Mouse (Mus musculus): ENCODE data around the gene Ece1.
A peak's percentile ranks its signal among the peaks of the same experiment; 100 is the strongest.

Ece1 gene

DNA sequence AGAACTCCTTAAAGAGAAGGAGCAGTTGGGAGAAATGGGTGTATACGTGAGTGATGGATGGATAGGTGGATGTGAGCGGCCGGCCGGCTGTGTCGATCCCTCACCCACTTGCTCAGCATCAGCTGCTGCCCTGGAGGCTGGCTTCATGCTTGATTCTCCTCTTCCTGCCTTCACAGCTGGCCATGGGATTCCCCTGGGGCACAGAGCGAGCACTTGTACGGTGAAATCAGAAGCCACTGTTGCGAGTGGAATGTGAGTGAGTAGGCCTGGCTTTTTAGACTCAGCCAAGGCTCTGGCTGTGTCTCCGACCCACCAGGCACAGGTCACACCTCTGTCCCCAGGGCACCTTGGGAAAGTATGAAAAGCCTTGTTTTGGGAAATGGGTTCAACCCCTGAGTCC, 20.6 kb downstream of the Ece1 start:
- no peak for DNase-seq (ENCODE audit: low read depth, low spot score)

DNA sequence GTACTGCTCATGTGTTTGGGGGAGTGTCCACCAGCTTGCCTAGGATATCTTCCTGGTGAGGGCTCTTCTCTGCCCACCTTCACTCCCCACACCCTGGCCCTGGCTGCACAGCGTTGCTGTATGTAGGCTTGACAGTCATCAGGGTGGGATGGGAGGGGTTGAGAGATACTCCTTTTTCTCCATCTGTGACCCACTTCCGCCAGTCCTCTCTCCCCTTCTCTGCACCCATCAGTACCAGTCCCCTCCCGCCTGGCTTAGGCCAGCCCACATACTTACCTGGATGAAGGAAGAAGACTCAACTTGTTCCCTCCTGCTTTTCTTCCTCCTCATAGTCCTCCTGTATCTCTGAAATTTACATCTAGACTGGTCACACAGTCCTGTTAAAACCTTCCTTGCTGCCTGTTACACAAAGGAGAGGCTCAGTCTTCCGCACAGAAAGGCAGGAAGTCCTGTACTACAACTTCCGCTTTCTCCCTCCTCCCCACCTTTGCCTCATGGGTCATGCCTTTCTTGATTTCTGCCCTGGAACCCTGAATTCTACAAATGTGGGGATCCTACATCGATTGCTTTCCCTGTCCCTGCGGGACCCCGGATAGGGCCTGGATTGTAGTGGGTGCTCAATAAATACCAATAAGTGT, 21.6 kb downstream of the Ece1 start:
- DNase-seq (ENCODE audit: low read depth, low spot score) = no peak

DNA sequence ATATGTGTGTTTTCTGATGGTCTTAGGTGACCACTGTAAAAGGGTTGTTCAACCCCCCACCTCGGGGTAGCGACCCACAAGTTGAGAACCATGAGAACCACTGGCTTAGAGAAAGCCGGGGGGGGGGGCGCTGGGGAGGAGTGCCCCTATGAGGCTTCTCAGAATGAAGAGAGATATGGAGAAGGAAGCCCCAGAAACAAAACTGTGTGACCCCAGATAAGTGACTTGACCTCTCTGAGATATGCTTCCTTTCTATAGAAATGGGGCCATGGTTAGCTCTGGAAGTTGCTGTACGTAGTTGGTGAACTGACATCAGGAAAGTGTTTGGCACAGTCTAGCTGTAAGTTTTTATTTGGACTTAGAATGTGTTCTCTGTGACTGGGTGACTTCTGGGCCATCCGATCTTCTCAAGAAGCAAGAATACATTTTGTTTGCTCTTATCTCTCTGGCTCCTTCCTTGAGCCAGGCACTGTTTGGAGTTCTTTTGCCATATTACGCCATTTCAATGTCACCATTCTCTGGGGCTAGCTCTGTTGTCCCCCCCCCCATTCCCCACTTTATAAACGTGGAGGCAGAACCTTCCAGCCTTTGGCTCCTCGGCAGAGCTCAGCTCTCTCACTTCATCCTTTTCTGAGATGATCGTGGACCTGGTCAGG, 25.4 kb downstream of the Ece1 start:
- no peak for DNase-seq (ENCODE audit: low read depth, low spot score)

DNA sequence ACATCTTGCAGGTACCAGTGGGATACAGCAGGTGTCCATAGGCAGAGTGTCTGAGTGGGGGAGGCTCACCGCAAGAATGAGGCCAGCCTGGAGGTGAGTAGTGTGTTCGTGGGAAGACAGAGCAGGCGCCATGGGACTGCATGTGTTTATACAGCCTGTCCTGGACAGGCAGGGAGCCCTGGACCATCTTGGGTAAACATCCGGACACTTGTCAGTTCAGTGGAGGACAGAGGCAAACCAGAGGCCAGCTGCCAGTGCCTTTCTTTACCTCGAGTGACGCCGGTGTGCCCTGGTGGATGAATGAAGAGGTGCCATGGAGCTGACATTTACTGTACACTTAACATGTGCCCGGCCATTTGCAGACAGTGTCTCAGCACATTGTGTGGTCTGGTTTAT, 26.0 kb downstream of the Ece1 start:
- no peak for DNase-seq (ENCODE audit: low read depth, low spot score)

DNA sequence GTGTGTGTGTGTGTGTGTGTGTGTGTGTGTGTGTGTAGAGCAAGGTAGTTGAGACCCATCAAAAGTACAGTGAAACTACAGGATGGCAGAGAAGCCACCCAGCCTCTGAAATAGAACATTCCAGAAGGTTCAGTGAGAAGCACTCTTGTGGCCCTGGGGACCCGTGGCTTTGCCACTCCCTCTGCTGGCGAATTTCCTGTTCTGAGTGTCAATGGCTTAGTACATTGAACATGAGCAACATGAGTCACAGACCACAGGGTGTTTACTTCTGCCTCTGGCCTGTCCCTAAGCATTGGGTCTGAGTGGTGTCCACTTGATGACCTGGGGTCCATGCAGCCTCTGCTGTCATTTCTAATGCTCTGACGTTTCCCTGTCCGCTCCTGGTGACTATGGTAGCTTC, 28.6 kb downstream of the Ece1 start:
- no peak for DNase-seq (ENCODE audit: low read depth, low spot score)

DNA sequence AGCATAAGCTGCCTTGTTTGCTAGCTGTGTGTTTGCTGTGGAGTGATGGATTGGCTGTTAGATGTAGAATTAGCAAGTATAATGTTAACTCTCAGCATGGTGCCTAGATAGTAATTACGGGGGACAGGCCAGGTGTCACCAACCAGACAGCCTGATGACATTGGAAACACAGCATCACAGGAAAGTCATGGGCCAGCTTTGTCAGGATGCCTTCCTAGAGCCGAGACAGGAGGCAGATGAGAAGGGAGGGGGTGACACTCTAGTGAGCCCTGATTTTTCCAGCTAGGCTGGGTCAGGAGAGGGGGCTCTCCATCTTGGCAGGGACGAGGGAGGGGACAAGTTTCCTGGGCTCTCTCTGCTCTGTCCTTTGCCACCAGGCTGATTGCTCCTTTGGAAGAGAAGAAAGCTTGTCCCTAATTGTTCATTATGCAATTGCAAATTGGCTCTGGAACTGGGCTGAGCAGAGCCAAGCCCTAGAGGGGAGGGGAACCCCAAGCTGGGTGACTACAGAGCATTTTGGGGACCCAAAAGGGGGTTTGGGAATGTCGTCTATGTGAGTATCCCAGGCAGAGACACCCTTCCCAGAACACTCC, 29.6 kb downstream of the Ece1 start:
- peak; percentile 72 for DNase-seq (ENCODE audit: low read depth, low spot score)

DNA sequence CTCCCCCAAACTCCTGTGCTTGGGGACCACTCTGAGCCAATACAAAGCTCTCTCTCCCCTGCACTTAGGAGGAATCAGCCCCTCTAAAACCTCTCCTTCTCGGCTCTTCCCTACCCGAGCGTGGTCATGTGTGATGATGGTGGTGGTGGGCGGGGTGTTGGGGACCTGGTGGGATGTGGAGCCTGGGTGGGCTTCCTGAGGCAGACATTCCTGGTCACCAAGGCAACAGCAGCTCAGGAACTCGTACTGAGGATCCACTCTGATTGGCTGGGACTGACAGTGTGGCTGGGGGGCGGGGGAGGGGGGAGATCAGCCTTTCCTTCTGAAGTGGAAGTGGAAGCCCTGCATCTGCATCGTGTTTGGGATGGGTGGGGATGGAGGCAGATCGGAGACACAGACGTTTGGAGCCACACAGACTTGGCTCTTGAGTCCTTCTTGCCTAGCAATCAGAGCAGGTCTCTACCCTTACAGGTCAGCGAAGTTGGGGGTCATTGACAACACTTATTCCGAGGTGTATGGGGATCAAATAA, 30.7 kb downstream of the Ece1 start:
- peak; percentile 73 for DNase-seq (ENCODE audit: low read depth, low spot score)

DNA sequence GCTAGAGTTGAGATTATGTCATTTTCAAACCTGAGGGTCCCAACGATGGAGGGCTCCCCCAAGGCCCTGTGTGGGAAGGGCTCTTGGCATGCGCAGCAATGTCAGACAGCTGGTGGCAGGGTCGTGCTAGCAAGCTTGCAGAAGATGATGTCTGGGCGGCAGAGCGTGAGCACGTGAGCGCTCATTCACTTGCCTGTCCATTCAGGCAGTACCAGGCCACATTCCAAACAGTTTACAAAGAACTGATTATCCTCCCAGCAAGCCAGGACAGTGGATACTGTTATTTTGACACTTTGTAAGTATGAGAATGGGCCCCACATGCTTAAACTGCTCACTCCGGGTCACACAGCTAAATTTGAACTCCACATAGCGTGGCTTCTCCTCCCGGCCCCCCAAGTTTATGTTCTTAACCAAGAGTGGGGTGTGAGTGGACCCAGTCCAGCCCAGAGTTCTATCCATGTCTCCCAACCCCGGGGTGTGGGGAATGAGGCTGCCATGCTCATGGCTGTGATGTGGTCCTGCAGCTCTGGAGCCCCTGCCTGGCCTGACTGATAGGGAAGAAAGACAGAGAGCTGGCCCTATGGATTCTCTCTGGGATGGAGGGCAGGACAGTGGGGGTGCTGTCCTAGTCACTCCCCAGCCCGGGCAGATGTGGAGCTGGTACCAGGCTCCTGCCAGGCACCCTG, 34.7 kb downstream of the Ece1 start:
- no peak for DNase-seq (ENCODE audit: low read depth, low spot score)

DNA sequence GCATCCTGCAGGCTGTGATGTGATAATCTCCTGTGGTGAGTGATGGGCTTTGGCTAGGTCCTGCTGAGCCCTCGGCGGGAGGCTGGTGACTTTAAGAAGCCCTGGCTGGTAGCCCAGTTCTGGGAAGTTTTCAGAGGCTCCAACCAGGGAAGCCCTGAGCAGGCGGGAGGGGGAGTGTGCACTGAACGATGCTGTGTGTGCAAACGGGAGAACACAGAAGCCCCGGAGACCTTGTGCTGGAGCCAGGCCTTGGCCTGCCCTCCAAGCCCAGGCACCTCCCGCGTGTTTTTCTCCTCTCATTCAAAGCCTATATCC, 35.2 kb downstream of the Ece1 start:
- DNase-seq (ENCODE audit: low read depth, low spot score) = peak; percentile 62

DNA sequence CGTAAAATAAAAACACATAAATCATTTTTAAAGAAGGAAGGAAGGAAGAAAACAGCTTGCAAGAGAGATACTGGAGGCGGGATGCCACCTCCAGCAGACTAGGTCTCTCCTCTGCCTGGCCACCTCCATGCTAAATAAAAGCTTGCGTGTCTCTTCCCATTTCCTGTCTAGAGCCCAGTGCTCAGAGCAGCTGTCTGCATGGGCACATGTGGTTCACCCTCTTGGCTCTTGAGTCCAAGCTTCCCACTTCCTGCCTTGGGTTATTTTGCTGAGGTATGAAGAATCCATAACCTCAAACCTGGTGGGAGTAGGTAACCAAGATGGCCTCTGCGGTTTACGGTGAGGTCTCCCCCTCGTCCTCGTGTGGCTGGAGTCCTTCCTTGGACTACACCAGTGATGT, 36.5 kb downstream of the Ece1 start:
- DNase-seq (ENCODE audit: low read depth, low spot score) = no peak

DNA sequence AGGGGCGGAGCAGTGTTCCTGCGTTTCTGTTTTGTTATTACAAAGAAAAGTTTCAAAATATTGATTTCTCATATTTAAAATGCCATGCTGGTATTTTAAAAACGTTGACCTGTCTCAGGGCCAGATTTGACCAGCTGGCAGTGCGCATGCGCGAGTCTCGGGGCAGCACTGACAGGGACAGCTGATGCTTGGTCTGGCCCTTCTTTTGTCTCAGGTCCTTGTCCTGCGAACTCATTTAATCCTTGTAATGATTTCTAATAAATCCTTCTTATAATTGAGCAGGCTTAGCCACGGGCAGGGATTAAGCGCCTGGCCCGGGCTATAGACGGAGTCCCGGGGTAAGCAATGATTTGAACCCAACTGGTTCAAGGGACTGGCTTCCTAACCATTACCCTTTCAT, 40.2 kb downstream of the Ece1 start:
- no peak for DNase-seq (ENCODE audit: low read depth, low spot score)

DNA sequence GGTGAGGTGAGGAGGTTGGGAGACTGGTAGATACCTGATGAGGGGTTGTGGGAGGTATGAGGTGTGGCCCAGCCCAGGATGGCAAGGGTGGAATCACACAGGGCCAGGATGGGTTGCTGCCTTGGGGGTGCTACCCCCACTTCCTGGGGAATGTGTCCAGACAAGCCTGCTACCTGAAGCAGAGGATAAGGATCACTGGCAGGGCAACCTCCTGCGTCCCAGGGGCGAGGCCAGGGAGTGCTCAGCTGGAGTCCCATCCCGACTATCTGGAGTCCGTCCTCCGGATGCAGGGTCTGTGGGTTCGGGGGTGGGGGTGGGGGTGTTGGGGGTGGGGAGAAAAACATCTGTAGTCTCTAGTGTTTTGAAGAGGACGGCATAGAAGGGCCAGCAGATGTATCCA, 40.8 kb downstream of the Ece1 start:
- DNase-seq (ENCODE audit: low read depth, low spot score) = no peak

DNA sequence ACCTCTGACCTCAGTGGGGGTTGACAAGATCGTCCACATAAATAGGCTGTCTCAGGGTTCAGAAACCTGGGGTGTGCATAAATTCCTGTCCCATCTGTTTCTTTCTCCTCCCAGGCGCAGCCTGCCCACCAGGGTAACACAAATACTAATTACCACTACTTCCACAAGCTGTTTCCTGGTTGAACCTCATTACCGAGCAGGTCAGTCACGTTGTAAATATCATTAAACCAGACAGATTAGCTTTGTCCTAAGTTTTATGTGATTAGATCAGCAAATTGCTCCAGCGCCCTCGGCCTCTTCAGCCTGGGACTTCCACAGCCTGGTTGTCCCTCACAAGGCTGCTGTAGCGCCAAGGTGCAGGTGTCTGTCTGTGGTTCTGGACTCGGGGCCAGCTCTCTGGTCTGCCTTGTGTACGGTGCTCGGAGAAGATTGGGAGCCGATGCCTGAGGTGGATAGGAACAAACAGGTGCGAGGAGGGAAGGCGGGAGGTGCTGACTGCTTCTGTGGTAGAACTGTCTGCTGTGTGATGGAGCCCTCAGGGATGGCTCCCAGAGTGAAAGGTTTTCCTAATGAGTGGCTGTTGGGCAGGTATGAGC, 43.0 kb downstream of the Ece1 start:
- DNase-seq (ENCODE audit: low read depth, low spot score) = no peak

DNA sequence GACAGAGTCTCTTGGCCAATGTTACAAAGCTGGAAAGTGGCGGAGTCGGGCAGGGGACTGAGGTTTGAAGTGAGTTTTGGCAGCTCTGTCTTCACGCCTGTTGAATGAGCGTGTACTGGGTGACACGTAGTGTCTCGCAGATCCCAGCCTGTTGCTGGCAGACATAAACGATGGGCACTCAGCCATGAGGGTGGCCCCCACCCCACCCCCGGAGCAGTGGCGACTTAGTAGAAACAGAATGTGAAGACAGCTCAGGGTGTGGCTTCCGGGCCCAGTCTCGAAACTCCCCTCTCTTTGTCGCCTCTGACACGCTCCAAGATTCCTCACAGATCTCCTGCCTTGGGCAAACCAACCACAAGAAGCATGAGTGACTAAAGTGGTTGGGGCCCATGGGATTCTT, 45.9 kb downstream of the Ece1 start:
- DNase-seq (ENCODE audit: low read depth, low spot score) = no peak

DNA sequence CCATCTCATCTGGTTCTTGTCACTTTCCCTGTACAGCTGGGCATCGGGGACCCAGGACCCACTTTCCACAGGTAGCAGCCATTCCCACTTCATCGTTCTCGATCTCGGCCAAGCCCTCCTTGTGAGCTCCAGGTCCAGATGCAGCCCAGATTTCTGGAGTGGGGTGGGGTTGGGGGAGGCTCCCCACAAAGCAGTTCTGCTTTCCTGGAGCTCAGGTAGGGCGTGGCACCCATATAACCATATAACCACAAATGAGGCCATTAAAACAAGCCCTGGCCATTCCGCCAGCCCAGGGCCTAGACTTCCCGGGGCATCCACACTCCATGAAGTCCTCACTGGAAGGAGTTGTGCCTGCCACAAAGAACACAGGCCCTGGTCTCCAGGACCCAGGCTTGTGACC, 46.5 kb downstream of the Ece1 start:
- no peak for DNase-seq (ENCODE audit: low read depth, low spot score)

DNA sequence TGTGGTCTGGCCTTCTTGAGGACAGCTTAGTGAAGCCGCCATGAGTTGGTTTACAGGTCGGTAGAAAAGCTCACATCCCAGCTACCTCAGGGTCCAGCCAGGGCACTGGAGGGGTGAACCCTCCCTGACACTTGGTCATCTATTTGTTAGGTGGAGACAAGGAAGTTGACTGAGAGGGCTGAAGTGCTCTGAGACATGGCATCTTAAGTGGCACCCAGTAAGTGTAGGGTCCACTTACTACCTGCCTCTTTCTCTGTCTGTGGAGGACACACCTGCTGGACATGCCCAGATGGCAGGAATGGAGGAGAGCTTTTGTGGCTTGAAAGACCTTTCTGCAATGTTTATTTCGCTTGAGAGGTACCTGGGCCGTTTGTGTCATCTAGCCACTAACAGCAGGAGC, 46.9 kb downstream of the Ece1 start:
- DNase-seq (ENCODE audit: low read depth, low spot score) = no peak

DNA sequence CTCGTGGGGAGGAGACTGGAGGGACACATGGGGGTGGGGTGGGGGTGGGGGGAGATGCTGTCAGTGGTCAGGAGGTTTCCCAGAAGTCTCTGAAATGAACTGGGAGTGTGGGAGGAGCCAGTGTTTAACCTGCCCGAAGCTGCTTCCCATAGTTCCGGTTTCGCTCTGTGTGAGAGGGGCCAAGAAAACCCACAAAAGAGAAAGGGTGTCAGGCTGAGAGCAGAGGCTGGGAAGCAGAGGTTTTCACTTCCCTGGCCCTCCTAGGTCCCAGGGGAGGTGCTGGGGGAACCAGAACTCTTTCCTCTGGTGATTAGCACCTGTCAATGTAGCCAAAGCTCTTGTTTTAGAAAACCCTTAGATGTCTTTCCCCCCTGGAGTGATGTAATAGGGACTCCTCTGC, 47.4 kb downstream of the Ece1 start:
- DNase-seq (ENCODE audit: low read depth, low spot score) = no peak

DNA sequence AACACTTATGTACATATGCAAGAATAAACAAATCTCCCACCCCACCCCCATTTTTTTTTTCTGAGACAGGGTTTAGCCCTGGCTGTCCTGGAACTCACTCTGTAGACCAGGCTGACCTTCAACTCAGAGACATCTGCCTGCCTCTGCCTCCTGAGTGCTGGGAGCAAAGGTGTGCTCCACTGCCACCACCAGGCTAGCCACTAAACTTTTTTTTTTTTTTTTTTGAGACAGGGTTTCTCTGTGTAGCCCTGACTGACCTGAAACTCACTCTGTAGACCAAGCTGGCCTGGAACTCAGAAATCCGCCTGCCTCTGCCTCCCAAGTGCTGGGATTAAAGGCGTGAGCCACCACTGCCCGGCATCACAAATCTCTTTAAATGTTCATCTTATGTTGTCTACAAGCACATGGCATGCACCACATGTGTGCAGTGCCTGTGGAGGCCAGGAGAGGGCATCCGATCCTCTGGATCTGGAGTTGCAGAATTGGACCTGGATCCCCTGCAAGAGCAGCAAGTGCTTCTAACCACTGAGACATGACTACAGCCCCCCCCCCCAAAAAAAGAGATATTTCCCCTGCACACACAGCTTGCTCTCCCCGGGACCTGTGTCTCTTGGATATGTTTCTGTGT, 48.5 kb downstream of the Ece1 start:
- DNase-seq (ENCODE audit: low read depth, low spot score) = no peak

DNA sequence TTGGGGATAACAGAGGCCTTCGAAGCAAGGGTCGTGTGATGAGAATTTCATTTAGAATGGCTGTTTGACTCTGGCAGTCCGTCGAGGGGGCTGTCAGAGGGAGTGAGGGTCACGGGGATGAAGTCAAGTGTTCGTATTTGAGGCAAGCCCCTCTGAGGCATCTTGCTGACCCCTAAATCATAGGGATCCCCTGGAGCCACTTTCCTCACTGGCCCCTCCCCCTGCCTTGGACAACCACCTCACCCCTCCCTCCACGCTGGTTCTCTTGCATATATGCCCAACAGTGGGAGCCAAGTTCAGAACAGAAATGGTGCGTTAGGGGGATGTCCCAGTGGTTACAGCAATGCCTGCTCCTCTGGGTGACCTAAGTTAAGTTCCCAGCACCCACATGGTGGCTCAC, 49.6 kb downstream of the Ece1 start:
- no peak for DNase-seq (ENCODE audit: low read depth, low spot score)

DNA sequence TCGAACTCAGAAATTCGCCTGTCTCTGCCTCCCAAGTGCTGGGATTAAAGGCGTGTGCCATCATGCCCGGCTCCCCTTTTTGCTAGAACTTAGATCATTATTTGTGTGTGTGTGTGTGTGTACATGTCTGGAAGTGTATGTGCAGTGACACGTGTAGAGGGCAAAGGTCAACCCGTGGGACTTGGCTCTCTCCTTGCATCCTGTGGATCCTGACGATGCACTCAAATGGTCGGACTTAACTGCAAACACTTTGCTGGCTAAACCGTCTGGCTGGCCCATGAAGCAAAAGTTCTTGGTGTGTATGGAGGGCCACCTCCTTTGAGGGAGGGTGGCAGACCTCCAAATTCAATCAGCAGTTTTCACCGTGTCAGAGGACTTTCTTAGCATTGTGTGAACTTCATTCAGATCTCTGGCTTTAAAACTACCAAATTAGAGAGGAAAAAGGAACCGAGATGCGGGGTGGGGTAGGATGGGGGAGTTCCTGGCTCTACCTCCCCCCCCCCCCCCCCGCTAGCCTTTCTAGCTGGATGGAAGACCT, 50.8 kb downstream of the Ece1 start:
- no peak for DNase-seq (ENCODE audit: low read depth, low spot score)

DNA sequence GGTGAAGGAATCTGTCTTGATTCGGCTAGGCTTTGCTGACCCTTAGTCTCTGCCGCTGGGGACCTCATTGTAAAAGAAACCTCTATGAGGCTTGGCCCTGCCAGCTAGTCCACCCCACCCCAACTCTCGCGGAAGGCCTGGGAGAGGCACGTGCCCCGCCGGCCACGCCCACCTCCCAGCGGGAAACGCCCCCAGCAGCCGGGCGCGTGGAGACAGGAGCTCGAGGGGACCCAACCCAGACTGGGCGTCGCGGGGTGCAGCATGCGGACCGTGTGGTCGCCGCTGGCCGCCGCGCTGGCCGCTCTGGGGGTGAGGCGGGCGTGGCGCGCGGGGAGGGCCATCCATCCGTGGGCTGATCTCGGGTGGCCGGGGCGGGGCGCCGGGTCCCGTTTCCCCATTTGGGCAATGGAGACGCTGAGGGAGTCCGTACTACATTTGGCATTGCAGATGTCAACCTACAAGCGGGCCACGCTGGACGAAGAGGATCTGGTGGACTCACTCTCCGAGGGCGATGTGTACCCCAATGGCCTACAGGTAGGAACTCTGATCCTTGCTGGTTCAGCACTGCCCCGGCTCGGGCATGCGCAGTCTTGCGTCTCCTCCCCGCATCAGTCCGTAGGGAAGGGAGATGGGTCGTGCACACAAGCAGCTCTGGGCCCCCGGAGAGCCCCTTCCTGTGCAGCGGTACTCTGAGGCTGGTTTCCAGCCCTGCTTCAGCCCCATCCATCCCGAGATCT, 51.5 kb downstream of the Ece1 start:
- no peak for DNase-seq (ENCODE audit: low read depth, low spot score)

All from brain, embryonic 18.5 days (tissue).